Mouse (Mus musculus) urinary bladder, postnatal 36 days (tissue): Measurements from ENCODE around the gene Tomm5.
"Not testable (repeated sequence)": the region's sequence is repeated elsewhere in the genome, so short reads cannot be mapped to it uniquely, and the experiment has no call there.

Experiments used
- DNase-seq, 2 experiments: peaks; one replicate each; pipeline ENCODE4 v3.0.0; 2022; ENCODE audit warnings: low spot score in 2 of 2, mixed read lengths in 1 of 2

Tomm5 gene

GRCm38 (mm10) chr4:45066036-45066730, 41.7 kb downstream of the Tomm5 start:
- no peak for DNase-seq

GRCm38 (mm10) chr4:45064577-45064976, 43.3 kb downstream of the Tomm5 start:
- DNase-seq: no peak

- not testable (repeated sequence) for DNase-seq
Observed at GRCm38 (mm10) chr4:45063836-45064235, 44.1 kb downstream of the Tomm5 start.

- DNase-seq: peak in 1 of 2 experiments; percentile 19
Observed at GRCm38 (mm10) chr4:45055451-45055850, 52.5 kb downstream of the Tomm5 start.
